Mouse (Mus musculus) C2C12 (cell line): ENCODE data around the gene Smad6. TPM values are rescaled to one million over a fixed set of nuclear protein-coding genes. Genes with fewer than 3 reads are reported as not detected.

Source experiments
- H3K27me3 ChIP-seq: one replicate; pipeline ENCODE4 v1.6.1; 2011; ENCODE audit not compliant: control insufficient read depth, insufficient read depth, insufficient read length
- H3K36me3 ChIP-seq: one replicate; pipeline ENCODE4 v1.6.1; 2011; ENCODE audit not compliant: control insufficient read depth, insufficient read depth
- H3K4me3 ChIP-seq: one replicate; pipeline ENCODE4 v1.5.1; 2011; ENCODE audit warnings: mild to moderate bottlenecking, control low read depth; ENCODE audit not compliant: poor library complexity, insufficient read depth, severe bottlenecking
- H3K79me2 ChIP-seq: one replicate; pipeline ENCODE4 v1.6.1; 2011; ENCODE audit not compliant: control insufficient read depth, insufficient read depth
- H3K79me3 ChIP-seq: one replicate; pipeline ENCODE4 v1.6.1; 2011; ENCODE audit warnings: low read depth, control low read depth
- H3ac ChIP-seq: one replicate; pipeline ENCODE3; 2011; ENCODE audit warnings: low read depth; ENCODE audit not compliant: control insufficient read depth, insufficient read length
- CEBPB ChIP-seq: IDR thresholded peaks from one replicate; pipeline ENCODE4 v1.6.1; 2011; ENCODE audit warnings: low read depth, mild to moderate bottlenecking, control low read depth, moderate library complexity
- CTCF ChIP-seq: IDR thresholded peaks from one replicate; pipeline ENCODE4 v1.5.1; 2011; ENCODE audit not compliant: control insufficient read depth, insufficient read depth, insufficient read length
- FOSL1 ChIP-seq: IDR thresholded peaks from one replicate; pipeline ENCODE4 v1.8.0; 2011; ENCODE audit warnings: mild to moderate bottlenecking, low read length; ENCODE audit not compliant: poor library complexity, insufficient read depth, severe bottlenecking
- MAX ChIP-seq: IDR thresholded peaks from one replicate; pipeline ENCODE4 v1.6.1; 2011; ENCODE audit warnings: mild to moderate bottlenecking, control low read depth
- MYOD1 ChIP-seq: IDR thresholded peaks from one replicate; pipeline ENCODE4 v1.6.1; 2011; ENCODE audit warnings: low read depth; ENCODE audit not compliant: control insufficient read depth, insufficient read length
- MYOG ChIP-seq: IDR thresholded peaks from one replicate; pipeline ENCODE4 v1.6.1; 2011; ENCODE audit not compliant: control insufficient read depth, insufficient read length; ENCODE audit errors: extremely low read depth
- USF1 ChIP-seq: IDR thresholded peaks from one replicate; pipeline ENCODE4 v1.6.1; 2011; ENCODE audit warnings: low read depth, mild to moderate bottlenecking, control low read depth, moderate library complexity
- polyA plus RNA-seq: library from polyadenylated mRNA; unstranded; fragments of >200 nt; fragmentation: generic; extraction: Trizol; gene quantifications from one replicate; pipeline ENCODE4 v1.2.1, GENCODE M21; 2012; ENCODE audit warnings: missing spikeins

Smad6 gene
- polyA plus RNA-seq, 1 experiment, result 15.4 TPM

GRCm38 (mm10) chr9:63972576-63973290 lies 49.1 kb downstream of the Smad6 start:
- no peaks in the 10 kb centered on the region for H3K79me3 ChIP-seq

GRCm38 (mm10) chr9:63971557-63971956 lies 50.3 kb downstream of the Smad6 start:
- TF ChIP-seq FOSL1 (no peak), USF1 (no peak), MAX (no peak)
- no peak overlapping the region for H3ac ChIP-seq
- H3K79me3 ChIP-seq, result no peaks in the 10 kb centered on the region
- H3K27me3 ChIP-seq, result no peaks in the 10 kb centered on the region
- H3K79me2 ChIP-seq, result no peaks in the 10 kb centered on the region
- no peak overlapping the region for H3K4me3 ChIP-seq
- H3K36me3 ChIP-seq, result no peaks in the 10 kb centered on the region

More at GRCm38 (mm10) chr9:63972576-63973290, 49.1 kb downstream of the Smad6 start:
- Histone ChIP-seq H3K4me3 (no peak overlapping the region), H3ac (no peak overlapping the region), H3K27me3 (no peaks in the 10 kb centered on the region), H3K79me2 (no peaks in the 10 kb centered on the region), H3K36me3 (no peaks in the 10 kb centered on the region)
- TF ChIP-seq MYOD1 (no peak), USF1 (no peak), MAX (no peak), FOSL1 (no peak), CTCF (no peak), MYOG (no peak)

GRCm38 (mm10) chr9:63970836-63971235 lies 51.0 kb downstream of the Smad6 start:
- H3K79me2 ChIP-seq, result no peaks in the 10 kb centered on the region
- no peak overlapping the region for H3ac ChIP-seq
- no peaks in the 10 kb centered on the region for H3K27me3 ChIP-seq
- TF ChIP-seq CEBPB (no peak), MAX (no peak), MYOD1 (no peak), USF1 (no peak), FOSL1 (no peak), MYOG (no peak), CTCF (no peak)
- H3K36me3 ChIP-seq, result no peaks in the 10 kb centered on the region
- no peaks in the 10 kb centered on the region for H3K79me3 ChIP-seq
- no peak overlapping the region for H3K4me3 ChIP-seq

- Histone ChIP-seq H3K4me3 (no peak overlapping the region), H3ac (no peak overlapping the region), H3K79me2 (no peaks in the 10 kb centered on the region), H3K27me3 (no peaks in the 10 kb centered on the region), H3K79me3 (no peaks in the 10 kb centered on the region), H3K36me3 (no peaks in the 10 kb centered on the region)
- TF ChIP-seq MAX (no peak), FOSL1 (no peak), USF1 (no peak), CTCF (no peak), MYOG (no peak), MYOD1 (no peak), CEBPB (no peak)
These were observed 51.5 kb downstream of the Smad6 start for GRCm38 (mm10) chr9:63970388-63970787.

- Histone ChIP-seq H3K36me3 (no peaks in the 10 kb centered on the region), H3K79me3 (no peaks in the 10 kb centered on the region), H3ac (no peak overlapping the region), H3K27me3 (no peaks in the 10 kb centered on the region), H3K79me2 (no peaks in the 10 kb centered on the region), H3K4me3 (no peak overlapping the region)
- TF ChIP-seq CEBPB (no peak), MYOD1 (no peak), FOSL1 (no peak), CTCF (no peak), USF1 (no peak), MAX (no peak), MYOG (no peak)
These were observed 52.4 kb downstream of the Smad6 start for GRCm38 (mm10) chr9:63969467-63969866.

GRCm38 (mm10) chr9:63968592-63968991 lies 53.3 kb downstream of the Smad6 start:
- Histone ChIP-seq H3K79me3 (no peaks in the 10 kb centered on the region), H3K4me3 (no peak overlapping the region), H3ac (no peak overlapping the region), H3K27me3 (no peaks in the 10 kb centered on the region), H3K36me3 (no peaks in the 10 kb centered on the region), H3K79me2 (no peaks in the 10 kb centered on the region)
- TF ChIP-seq FOSL1 (no peak), CTCF (no peak), MAX (no peak), MYOD1 (no peak)
